Mouse (Mus musculus) testis, adult 2 months (tissue): ENCODE measurements at regions not wholly inside any gene's neighbourhood (a gene's known extent, or its start where the extent isn't known, plus 50 kb on each side); places are given as distances from the start of the nearest gene placed in this dataset.

Experiments
- CTCF ChIP-seq: fragments of 200-500 bp; IDR thresholded peaks from 2 replicates; pipeline ENCODE4 v1.5.1; 2012; ENCODE audit warnings: low read depth, mild to moderate bottlenecking, inconsistent platforms, low read length, moderate library complexity; ENCODE audit not compliant: control insufficient read depth, insufficient read depth, insufficient replicate concordance
- POLR2A ChIP-seq: fragments of 200-500 bp; IDR thresholded peaks from 2 replicates; pipeline ENCODE4 v1.6.1; 2012; ENCODE audit warnings: low read depth, mild to moderate bottlenecking, inconsistent platforms, low read length, moderate library complexity; ENCODE audit not compliant: control insufficient read depth

DNA sequence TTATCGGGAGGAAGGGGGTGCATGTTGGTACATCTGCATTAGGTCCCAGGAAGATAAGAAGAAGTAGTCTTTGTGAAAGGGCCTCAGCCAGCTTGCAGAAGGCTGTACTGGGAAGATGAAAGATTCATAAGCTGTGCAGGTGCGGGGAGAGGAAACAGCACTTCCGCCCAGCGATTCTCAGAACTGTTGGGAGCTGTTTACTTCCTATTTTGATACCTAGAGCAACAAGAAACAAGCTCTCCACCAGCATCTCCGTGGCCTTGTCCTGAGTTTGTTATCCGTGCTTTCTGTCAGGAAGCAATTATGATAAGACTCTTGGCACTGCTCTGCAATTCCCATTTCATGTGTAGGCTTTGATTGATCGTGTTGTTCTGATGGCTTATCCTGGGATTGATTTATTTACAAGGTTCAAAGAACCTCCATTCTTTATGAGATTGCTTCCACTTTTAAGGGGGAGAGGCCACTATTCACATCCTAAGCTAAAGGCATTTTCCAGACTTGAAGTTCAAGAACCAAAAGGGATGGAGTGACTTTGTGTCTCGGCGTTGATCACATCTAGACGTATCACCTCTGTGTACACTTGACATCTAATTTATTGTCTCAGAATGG is 133.6 kb upstream of the Tars start:
- TF ChIP-seq POLR2A (no peak), CTCF (no peak)
